Mouse (Mus musculus): ENCODE results near the gene Gfra1. TPM values are rescaled to one million over a fixed set of nuclear protein-coding genes. Genes with fewer than 3 reads are reported as not detected.

Gfra1 gene
- polyA plus RNA-seq (2014; fragmentation: Illumina TruSeq; extraction: RNeasy Lipid Tissue Mini Kit (QIAGEN cat#74804); ENCODE audit: low read depth, low replicate concordance): 69.1 TPM

GRCm38 (mm10) chr19:58455496-58456061, at the start of gene Gfra1:
Gene Gfra1, minus strand, starts transcription at chr19:58455909.

Other genes with a start within 250 kb of the Gfra1 start
- not detected for gene Ccdc172, start 56.1 kb upstream of the Gfra1 start, polyA plus RNA-seq (2014; fragmentation: Illumina TruSeq; extraction: RNeasy Lipid Tissue Mini Kit (QIAGEN cat#74804); ENCODE audit: low read depth, low replicate concordance)
- gene Pnlip, start 196.6 kb upstream of the Gfra1 start, polyA plus RNA-seq (2014; fragmentation: Illumina TruSeq; extraction: RNeasy Lipid Tissue Mini Kit (QIAGEN cat#74804); ENCODE audit: low read depth, low replicate concordance): 0.26 TPM